Mouse (Mus musculus) megakaryocyte, embryonic 14.5 days (primary cell): ENCODE data around the gene Fer.
"Not testable (repeated sequence)": the region's sequence is repeated elsewhere in the genome, so short reads cannot be mapped to it uniquely, and the experiment has no call there.

ENCODE experiments used
- FLI1 ChIP-seq: IDR thresholded peaks from 2 replicates; pipeline ENCODE4 v1.6.1; 2012; ENCODE audit warnings: low read length, inconsistent platforms, mixed read lengths
- GATA1 ChIP-seq: IDR thresholded peaks from 3 replicates; pipeline ENCODE4 v1.6.1; 2012; ENCODE audit warnings: mixed read lengths, low read length, inconsistent platforms, borderline replicate concordance

DNA sequence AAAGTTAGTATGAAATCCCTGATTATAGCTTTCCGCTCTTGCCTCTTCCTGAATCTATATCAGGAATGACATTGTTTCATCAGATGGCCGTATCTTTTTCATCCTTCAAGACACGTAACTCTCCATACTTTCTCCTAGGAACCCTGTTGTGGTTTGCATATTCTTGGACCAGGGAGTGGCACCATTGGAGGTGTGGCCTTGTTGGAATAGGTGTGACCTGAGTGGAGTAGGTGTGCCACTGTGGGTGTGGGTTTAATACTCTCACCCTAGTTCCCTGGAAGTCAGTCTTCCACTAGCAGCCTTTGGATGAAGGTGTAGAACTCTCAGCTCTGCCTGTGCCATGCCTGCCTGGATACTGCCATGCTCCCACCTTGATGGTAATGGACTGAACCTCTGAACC is 17.1 kb upstream of the Fer start:
- TF ChIP-seq FLI1, GATA1: not testable (repeated sequence)
